Mouse (Mus musculus) E14TG2a.4 (cell line): ENCODE measurements around the gene Ecd.

ENCODE experiments used
- CTCF ChIP-seq: conservative IDR thresholded peaks from 2 replicates; pipeline ENCODE4 v1.5.1; 2014; ENCODE audit warnings: low read length
- NANOG ChIP-seq: IDR thresholded peaks from 2 replicates; pipeline ENCODE4 v1.6.1; 2014; ENCODE audit warnings: borderline replicate concordance, low read length, mixed read lengths
- POU5F1 ChIP-seq: IDR thresholded peaks from 2 replicates; pipeline ENCODE4 v1.6.1; 2014; ENCODE audit warnings: low read length, borderline replicate concordance

GRCm38 (mm10) chr14:20347441-20347990 lies 405 bp downstream of the Ecd start:
- TF ChIP-seq CTCF: no peak
- no peak for TF ChIP-seq NANOG
- TF ChIP-seq POU5F1: no peak
